Mouse (Mus musculus): ENCODE data around the gene Ppp1r3c. TPM values are rescaled to one million over a fixed set of nuclear protein-coding genes. Genes with fewer than 3 reads are reported as not detected.

Ppp1r3c gene
- total RNA-seq (2014; rRNA removed): 26.2 and 26.7 TPM in 2 replicates
- polyA plus RNA-seq (2015; fragmentation: Nextera tagmentation; extraction: Ambion mirVana): 8.4 and 9.9 TPM in 2 replicates

DNA sequence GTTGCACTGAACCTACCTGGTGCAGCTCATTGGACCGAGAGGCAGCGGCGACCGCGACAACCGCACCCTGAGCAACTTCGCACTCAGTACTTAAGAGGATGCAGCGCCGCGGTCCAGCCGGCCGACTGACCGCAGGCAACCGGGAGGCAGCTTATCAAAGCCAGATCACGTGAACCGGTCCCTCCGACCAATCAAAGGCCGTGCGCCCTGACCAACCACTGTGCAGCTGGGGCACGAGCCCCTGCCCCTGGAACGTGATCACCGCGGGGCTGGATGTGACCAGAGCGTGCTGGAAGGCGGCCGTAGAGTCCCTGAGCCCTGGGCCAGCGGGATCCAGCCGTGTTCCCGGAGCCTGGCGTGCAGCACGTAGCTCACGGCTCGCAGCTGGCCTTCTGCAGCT lies at the start of gene Ppp1r3c:
Gene Ppp1r3c, minus strand, starts transcription at position 117 of the 400 bp plus-strand sequence.
- DNase-seq (ENCODE audit: low spot score): peak; percentile 95
- H3K9me3 ChIP-seq (ENCODE audit: low read length): no peaks in the 10 kb centered on the region
- TF ChIP-seq CTCF (IDR thresholded peaks at IDR 0.05): no peak
- H3K27ac ChIP-seq (ENCODE audit: low read depth, low read length): peak within 1 kb of the TSS; percentile 51
- ATAC-seq (ENCODE audit: low FRiP score): peak; percentile 96
- peak within 1 kb of the TSS; percentile 89 for H3K4me2 ChIP-seq (ENCODE audit: low read depth, low read length, poor library complexity, severe bottlenecking)
- H3K4me3 ChIP-seq (ENCODE audit: low read depth, low read length): peak within 1 kb of the TSS; percentile 55
- peak within 1 kb of the TSS; percentile 59 for H3K9ac ChIP-seq (replicated peaks; ENCODE audit: low read length, poor library complexity, severe bottlenecking)
- no peaks in the 10 kb centered on the region for H3K36me3 ChIP-seq (ENCODE audit: insufficient read depth, low read length)
- no peaks in the 10 kb centered on the region for H3K27me3 ChIP-seq (ENCODE audit: insufficient read depth, low read length)
- WGBS: under 1% methylated on average over 33 of the region's 33 CpGs
- 0 out of 2 replicates have a peak, but pooled peaks cover 2% of the 10 kb centered on the region for H3K4me1 ChIP-seq (ENCODE audit: insufficient read depth, low read length)

- no peaks in the 10 kb centered on the region for H3K9me3 ChIP-seq (ENCODE audit: low read length)
- H3K27ac ChIP-seq (ENCODE audit: low read depth, low read length): no peak overlapping the region
- no peaks in the 10 kb centered on the region for H3K27me3 ChIP-seq (ENCODE audit: insufficient read depth, low read length)
- no peak for TF ChIP-seq CTCF (IDR thresholded peaks at IDR 0.05)
- no peaks in the 10 kb centered on the region for H3K36me3 ChIP-seq (ENCODE audit: insufficient read depth, low read length)
- no peak overlapping the region for H3K4me3 ChIP-seq (ENCODE audit: low read depth, low read length)
- ATAC-seq (ENCODE audit: low FRiP score): no peak
- no peak overlapping the region for H3K4me2 ChIP-seq (ENCODE audit: low read depth, low read length, poor library complexity, severe bottlenecking)
- H3K9ac ChIP-seq (replicated peaks; ENCODE audit: low read length, poor library complexity, severe bottlenecking): no peak overlapping the region
- DNase-seq (ENCODE audit: low spot score): no peak
- no peaks in the 10 kb centered on the region for H3K4me1 ChIP-seq (ENCODE audit: insufficient read depth, low read length)
- WGBS: 86% methylated on average over 6 of the region's 6 CpGs
Observed at GRCm38 (mm10) chr19:36783179-36783578, 46.7 kb upstream of the Ppp1r3c start.

GRCm38 (mm10) chr19:36782591-36782990 lies 46.1 kb upstream of the Ppp1r3c start:
- H3K4me3 ChIP-seq (ENCODE audit: low read depth, low read length): no peak overlapping the region
- no peaks in the 10 kb centered on the region for H3K9me3 ChIP-seq (ENCODE audit: low read length)
- DNase-seq (ENCODE audit: low spot score) (peak; percentile 34), ATAC-seq (ENCODE audit: low FRiP score) (no peak)
- no peaks in the 10 kb centered on the region for H3K36me3 ChIP-seq (ENCODE audit: insufficient read depth, low read length)
- WGBS: 62% methylated on average over 3 of the region's 3 CpGs
- TF ChIP-seq CTCF (IDR thresholded peaks at IDR 0.05): no peak
- H3K4me2 ChIP-seq (ENCODE audit: low read depth, low read length, poor library complexity, severe bottlenecking): no peak overlapping the region
- no peak overlapping the region for H3K9ac ChIP-seq (replicated peaks; ENCODE audit: low read length, poor library complexity, severe bottlenecking)
- no peaks in the 10 kb centered on the region for H3K4me1 ChIP-seq (ENCODE audit: insufficient read depth, low read length)
- H3K27ac ChIP-seq (ENCODE audit: low read depth, low read length): no peak overlapping the region
- no peaks in the 10 kb centered on the region for H3K27me3 ChIP-seq (ENCODE audit: insufficient read depth, low read length)

DNA sequence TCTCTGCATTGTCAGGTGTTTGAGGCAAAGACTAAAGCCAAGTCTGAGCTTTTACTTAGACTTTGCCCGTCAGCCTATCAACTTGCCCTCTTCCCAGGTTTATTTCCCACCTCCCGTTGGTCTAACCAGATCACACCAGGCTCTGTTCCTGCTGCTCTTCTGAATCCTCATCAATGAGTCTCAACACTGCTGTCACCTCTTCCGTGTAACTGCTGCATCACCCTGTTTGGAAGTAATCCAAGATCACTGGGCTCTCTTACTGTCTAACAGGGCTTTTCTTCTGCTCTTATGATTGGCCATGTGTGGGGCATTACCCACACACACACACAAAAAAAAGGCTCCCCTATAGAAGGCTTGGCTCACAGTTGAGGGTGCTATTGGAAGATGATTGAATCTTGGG lies 45.5 kb upstream of the Ppp1r3c start:
- no peaks in the 10 kb centered on the region for H3K4me1 ChIP-seq (ENCODE audit: insufficient read depth, low read length)
- WGBS: 81% methylated on average over 3 of the region's 3 CpGs
- no peak for ATAC-seq (ENCODE audit: low FRiP score)

DNA sequence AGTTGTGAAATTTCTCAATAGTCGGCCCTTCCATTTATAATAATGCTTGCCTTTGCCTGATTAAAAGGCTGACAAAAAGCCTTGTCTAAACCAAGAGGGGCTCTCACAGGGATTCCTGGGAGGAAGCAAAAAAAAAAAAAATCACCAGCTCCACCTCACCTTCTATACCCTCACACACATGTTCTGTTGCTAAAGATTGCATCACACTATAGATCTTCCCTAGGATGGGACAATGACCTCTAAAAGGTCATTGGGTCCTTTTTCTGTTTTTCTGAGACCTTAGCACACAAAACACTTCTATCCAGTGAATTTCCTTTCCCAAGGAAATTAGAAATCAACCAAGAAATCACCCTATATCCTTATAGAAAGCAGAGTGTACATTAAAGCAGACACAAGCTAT lies 43.9 kb upstream of the Ppp1r3c start:
- DNase-seq (ENCODE audit: low spot score) (no peak), ATAC-seq (ENCODE audit: low FRiP score) (no peak)
- H3K4me3 ChIP-seq (ENCODE audit: low read depth, low read length): no peak overlapping the region
- WGBS: 74% methylated on average over 1 of the region's 1 CpGs
- no peak overlapping the region for H3K9ac ChIP-seq (replicated peaks; ENCODE audit: low read length, poor library complexity, severe bottlenecking)
- H3K9me3 ChIP-seq (ENCODE audit: low read length): no peaks in the 10 kb centered on the region
- no peaks in the 10 kb centered on the region for H3K36me3 ChIP-seq (ENCODE audit: insufficient read depth, low read length)
- H3K4me1 ChIP-seq (ENCODE audit: insufficient read depth, low read length): no peaks in the 10 kb centered on the region
- no peak overlapping the region for H3K27ac ChIP-seq (ENCODE audit: low read depth, low read length)
- no peak for TF ChIP-seq CTCF (IDR thresholded peaks at IDR 0.05)
- H3K4me2 ChIP-seq (ENCODE audit: low read depth, low read length, poor library complexity, severe bottlenecking): no peak overlapping the region
- H3K27me3 ChIP-seq (ENCODE audit: insufficient read depth, low read length): no peaks in the 10 kb centered on the region

More for the DNA sequence above, 45.5 kb upstream of the Ppp1r3c start:
- Histone ChIP-seq H3K4me3 (ENCODE audit: low read depth, low read length) (no peak overlapping the region), H3K9me3 (ENCODE audit: low read length) (no peaks in the 10 kb centered on the region), H3K4me2 (ENCODE audit: low read depth, low read length, poor library complexity, severe bottlenecking) (no peak overlapping the region), H3K27ac (ENCODE audit: low read depth, low read length) (no peak overlapping the region), H3K9ac (replicated peaks; ENCODE audit: low read length, poor library complexity, severe bottlenecking) (no peak overlapping the region), H3K36me3 (ENCODE audit: insufficient read depth, low read length) (no peaks in the 10 kb centered on the region), H3K27me3 (ENCODE audit: insufficient read depth, low read length) (no peaks in the 10 kb centered on the region)
- TF ChIP-seq CTCF (IDR thresholded peaks at IDR 0.05): no peak
- DNase-seq (ENCODE audit: low spot score): no peak

- no peak for TF ChIP-seq CTCF (IDR thresholded peaks at IDR 0.05)
- no peak overlapping the region for H3K9ac ChIP-seq (replicated peaks; ENCODE audit: low read length, poor library complexity, severe bottlenecking)
- no peak for DNase-seq (ENCODE audit: low spot score)
- no peak overlapping the region for H3K4me2 ChIP-seq (ENCODE audit: low read depth, low read length, poor library complexity, severe bottlenecking)
- H3K4me3 ChIP-seq (ENCODE audit: low read depth, low read length): no peak overlapping the region
- H3K9me3 ChIP-seq (ENCODE audit: low read length): no peaks in the 10 kb centered on the region
- H3K27me3 ChIP-seq (ENCODE audit: insufficient read depth, low read length): no peaks in the 10 kb centered on the region
- no peak overlapping the region for H3K27ac ChIP-seq (ENCODE audit: low read depth, low read length)
- no peaks in the 10 kb centered on the region for H3K4me1 ChIP-seq (ENCODE audit: insufficient read depth, low read length)
- no peak for ATAC-seq (ENCODE audit: low FRiP score)
- H3K36me3 ChIP-seq (ENCODE audit: insufficient read depth, low read length): no peaks in the 10 kb centered on the region
- WGBS: 93% methylated on average over 3 of the region's 3 CpGs
Observed at GRCm38 (mm10) chr19:36779765-36780164, 43.3 kb upstream of the Ppp1r3c start.
